ENCODE assay signal across 20 mouse cellular contexts in genomic region chr15:70618131-70618674, GRCm38 (mm10).
"Had no signal": no experiment of that assay in that cellular context is flagged by ENCODE, and none has a peak within 500 bp of the region (broad histone marks: within the 10 kb centered on the region; RNA-seq: fewer than 3 reads in every experiment).

No protein-coding gene starts in this region.

- H3K27me3 ChIP-seq: liver, embryonic 15.5 days; lung, embryonic 15.5 days; megakaryocyte, embryonic 14.5 days; midbrain, embryonic 13.5 days; midbrain, embryonic 15.5 days; neural tube, embryonic 13.5 days; neural tube, embryonic 15.5 days; stomach, embryonic 15.5 days had no signal

- DNase-seq: liver, postnatal 0 days; lung, adult 2 months; lung, postnatal 14 days; lung, postnatal 36 days; right cerebral cortex, postnatal 14 days; thymus, adult 2 months; thymus, postnatal 25 days; thymus, postnatal 4 days had no signal

- H3K4me1 ChIP-seq: liver, embryonic 15.5 days; lung, embryonic 15.5 days; megakaryocyte, embryonic 14.5 days; midbrain, embryonic 13.5 days; midbrain, embryonic 15.5 days; neural tube, embryonic 13.5 days; neural tube, embryonic 15.5 days; stomach, embryonic 15.5 days had no signal

- H3K4me3 ChIP-seq: liver, embryonic 15.5 days; lung, embryonic 15.5 days; megakaryocyte, embryonic 14.5 days; midbrain, embryonic 13.5 days; midbrain, embryonic 15.5 days; neural tube, embryonic 13.5 days; neural tube, embryonic 15.5 days; stomach, embryonic 15.5 days had no signal

- H3K27ac ChIP-seq: liver, embryonic 15.5 days; lung, embryonic 15.5 days; macrophage; midbrain, embryonic 13.5 days; midbrain, embryonic 15.5 days; neural tube, embryonic 13.5 days; neural tube, embryonic 15.5 days; stomach, embryonic 15.5 days; stomach, postnatal 0 days had no signal

- H3K9ac ChIP-seq: liver, embryonic 15.5 days; liver, postnatal 0 days; lung, embryonic 15.5 days; midbrain, embryonic 13.5 days; midbrain, embryonic 15.5 days; neural tube, embryonic 13.5 days; neural tube, embryonic 15.5 days; stomach, embryonic 15.5 days had no signal

- ATAC-seq: liver, postnatal 0 days; lung, postnatal 0 days; midbrain, embryonic 13.5 days; midbrain, embryonic 15.5 days had no signal

- H3K36me3 ChIP-seq: liver, embryonic 15.5 days; lung, embryonic 15.5 days; midbrain, embryonic 13.5 days; midbrain, embryonic 15.5 days; neural tube, embryonic 13.5 days; neural tube, embryonic 15.5 days; stomach, embryonic 15.5 days had no signal

- H3K4me2 ChIP-seq: liver, embryonic 15.5 days; lung, embryonic 15.5 days; midbrain, embryonic 11.5 days; midbrain, embryonic 13.5 days; midbrain, embryonic 15.5 days; neural tube, embryonic 13.5 days; neural tube, embryonic 15.5 days; stomach, embryonic 15.5 days had no signal

- H3K9me3 ChIP-seq: liver, embryonic 15.5 days; lung, embryonic 15.5 days; megakaryocyte, embryonic 14.5 days; midbrain, embryonic 13.5 days; midbrain, embryonic 15.5 days; neural tube, embryonic 13.5 days; neural tube, embryonic 15.5 days; stomach, embryonic 15.5 days had no signal
